In the genomic region with DNA sequence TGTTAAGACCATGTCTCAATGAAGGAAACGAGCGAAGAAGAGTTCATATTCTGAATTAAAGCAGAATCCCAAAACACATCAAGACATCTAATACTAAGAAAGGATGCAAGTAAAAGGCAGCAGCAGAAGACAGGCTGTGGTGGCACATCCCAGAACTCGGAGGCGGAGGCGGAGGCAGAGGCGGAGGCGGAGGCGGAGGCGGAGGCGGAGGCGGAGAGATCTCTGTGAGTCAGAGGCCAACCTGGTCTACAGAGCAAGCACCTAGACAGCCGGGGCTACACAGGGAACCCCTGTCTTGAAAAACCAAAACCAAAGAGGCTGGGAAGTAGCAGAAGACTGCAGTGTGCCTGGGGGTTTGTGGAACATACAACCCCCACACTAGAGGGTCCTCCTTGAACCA, we compare ENCODE assay signal across 11 mouse cellular contexts.
"Had no signal": no experiment of that assay in that cellular context is flagged by ENCODE, and none has a peak within 500 bp of the region (broad histone marks: within the 10 kb centered on the region; RNA-seq: fewer than 3 reads in every experiment).

No protein-coding gene starts in this region.

- H3K27me3 ChIP-seq: limb, embryonic 15.5 days; liver, embryonic 13.5 days; midbrain, embryonic 13.5 days had no signal

- H3K4me1 ChIP-seq: limb, embryonic 15.5 days; midbrain, embryonic 13.5 days had no signal

- H3K9ac ChIP-seq: limb, embryonic 15.5 days; liver, embryonic 13.5 days; liver, postnatal 0 days; midbrain, embryonic 13.5 days had no signal

- H3K27ac ChIP-seq: left cerebral cortex, adult 2 months; limb, embryonic 15.5 days; liver, embryonic 13.5 days; midbrain, embryonic 13.5 days had no signal

- ATAC-seq: liver, postnatal 0 days; midbrain, embryonic 13.5 days had no signal

- DNase-seq: kidney, postnatal 10 days; kidney, postnatal 4 days; liver, embryonic 13.5 days; liver, postnatal 0 days; lung, postnatal 36 days; right cerebral cortex, adult 18-20 months; right cerebral cortex, postnatal 25 days; thymus, postnatal 4 days had no signal

- H3K9me3 ChIP-seq: limb, embryonic 15.5 days; liver, embryonic 13.5 days; midbrain, embryonic 13.5 days had no signal

- H3K36me3 ChIP-seq: limb, embryonic 15.5 days; liver, embryonic 13.5 days; midbrain, embryonic 13.5 days had no signal

- H3K4me2 ChIP-seq: limb, embryonic 15.5 days; liver, embryonic 13.5 days; midbrain, embryonic 13.5 days had no signal

- H3K4me3 ChIP-seq: left cerebral cortex, adult 2 months; limb, embryonic 15.5 days; liver, embryonic 13.5 days; midbrain, embryonic 13.5 days had no signal
